Mouse (Mus musculus) natural killer cell, adult 2 months (primary cell): ENCODE data around the gene Pdcl2.

Source experiments
- DNase-seq, 2 experiments: peaks; one replicate each; pipeline ENCODE4 v3.0.0; 2022; ENCODE audit warnings: low spot score in 2 of 2

Pdcl2 gene

GRCm38 (mm10) chr5:76303745-76304451 is 27.1 kb downstream of the Pdcl2 start:
- peak; percentile 41 to 48 for DNase-seq

- DNase-seq: no peak
Observed at GRCm38 (mm10) chr5:76303379-76303744, 27.6 kb downstream of the Pdcl2 start.

- no peak for DNase-seq
Observed at GRCm38 (mm10) chr5:76302009-76302408, 28.9 kb downstream of the Pdcl2 start.

GRCm38 (mm10) chr5:76289234-76289691 is 41.7 kb downstream of the Pdcl2 start:
- no peak for DNase-seq

GRCm38 (mm10) chr5:76288256-76288655 is 42.7 kb downstream of the Pdcl2 start:
- no peak for DNase-seq

- DNase-seq: no peak
Observed at GRCm38 (mm10) chr5:76287062-76287461, 43.9 kb downstream of the Pdcl2 start.

GRCm38 (mm10) chr5:76285699-76286098 is 45.3 kb downstream of the Pdcl2 start:
- DNase-seq: no peak

- no peak for DNase-seq
Observed at GRCm38 (mm10) chr5:76283890-76284289, 47.1 kb downstream of the Pdcl2 start.

GRCm38 (mm10) chr5:76274977-76275376 is 56.0 kb downstream of the Pdcl2 start:
- DNase-seq: no peak
